8 mouse cellular contexts compared by ENCODE assay signal in the genomic region with DNA sequence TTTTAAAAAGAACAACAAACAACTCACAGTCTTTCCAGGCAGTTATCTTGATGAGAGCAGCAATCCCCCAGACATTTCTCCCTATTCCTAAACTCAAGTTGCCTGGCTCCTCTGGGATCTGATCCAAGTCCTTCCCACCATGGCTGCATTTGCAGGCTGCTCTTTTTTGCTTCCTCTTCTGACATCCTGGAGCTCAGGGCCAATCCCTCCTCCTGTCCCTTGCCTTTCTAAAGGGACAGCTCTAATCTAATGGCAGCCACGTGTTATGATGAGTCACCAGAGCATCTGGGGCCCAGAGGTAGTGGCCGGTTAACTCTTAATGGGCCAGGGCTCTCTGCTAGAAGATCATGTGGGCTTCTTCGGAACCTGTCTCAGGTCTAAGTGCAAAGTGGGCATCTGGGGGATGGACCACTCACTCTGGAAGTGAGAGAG. TPM values are rescaled to one million over a fixed set of nuclear protein-coding genes. Genes with fewer than 3 reads are reported as not detected.
DNase-seq lines count a peak whose midpoint lies in the region; ATAC-seq lines count a peak whose summit lies in the region.

No protein-coding gene starts in this region.

- DNase-seq in MEL-GATA-1-ER (ENCODE audit: extremely low read depth, low read depth), result peak; percentile 84
- DNase-seq in c-Kit-positive CD71-positive TER-119-positive erythroid progenitor cells, embryonic 14.5 days (ENCODE audit: low spot score), result peak; percentile 88
- peak; percentile 50 for DNase-seq in forebrain, embryonic 10.5 days (ENCODE audit: extremely low spot score, low spot score)
- DNase-seq in kidney, postnatal 10 days, result peak; percentile 82

- H3K9me3 ChIP-seq in forebrain, embryonic 10.5 days, result no peaks in the 10 kb centered on the region
- no peaks in the 10 kb centered on the region for H3K9me3 ChIP-seq in heart, embryonic 14.5 days (ENCODE audit: control insufficient read depth, low read length)
- no peaks in the 10 kb centered on the region for H3K9me3 ChIP-seq in liver, embryonic 16.5 days (replicated peaks; ENCODE audit: control insufficient read depth, low read length)
- H3K9me3 ChIP-seq in neural tube, embryonic 13.5 days, result no peaks in the 10 kb centered on the region

- H3K4me3 ChIP-seq in forebrain, embryonic 10.5 days, result peak overlapping the region; percentile 74
- peak overlapping the region; percentile 64 to 75 for H3K4me3 ChIP-seq in heart, embryonic 14.5 days (ENCODE audit: control insufficient read depth in 1 of 2, insufficient read depth in 1 of 2, low read depth in 1 of 2, low read length in 2 of 2)
- H3K4me3 ChIP-seq in liver, embryonic 16.5 days (ENCODE audit: low read depth, low read length), result peak overlapping the region; percentile 77
- H3K4me3 ChIP-seq in neural tube, embryonic 13.5 days, result peak overlapping the region; percentile 51

- H3K9ac ChIP-seq in heart, embryonic 14.5 days (ENCODE audit: low read length), result peak overlapping the region; percentile 84
- peak overlapping the region; percentile 88 for H3K9ac ChIP-seq in liver, embryonic 16.5 days (ENCODE audit: low read depth, low read length)
- no peak overlapping the region for H3K9ac ChIP-seq in neural tube, embryonic 13.5 days

- H3K27ac ChIP-seq in forebrain, embryonic 10.5 days, result peak overlapping the region; percentile 87
- peak overlapping the region; percentile 70 to 82 for H3K27ac ChIP-seq in heart, embryonic 14.5 days (replicated peaks in 1 of 2; ENCODE audit: control insufficient read depth in 1 of 2, insufficient read depth in 1 of 2, low read depth in 2 of 2, low read length in 2 of 2)
- H3K27ac ChIP-seq in liver, embryonic 16.5 days (ENCODE audit: low read length), result peak overlapping the region; percentile 97
- H3K27ac ChIP-seq in neural tube, embryonic 13.5 days (replicated peaks), result peak overlapping the region; percentile 46; the same call in 1 of the 2 replicates

- ATAC-seq in heart, embryonic 14.5 days (ENCODE audit: insufficient number of reproducible peaks, insufficient read depth, low FRiP score, low read depth), result peak; percentile 82
- ATAC-seq in liver, embryonic 16.5 days (ENCODE audit: low read depth), result peak; percentile 80
- ATAC-seq in neural tube, embryonic 13.5 days (ENCODE audit: low read depth), result peak; percentile 44
- ATAC-seq in activated CD4-positive, CD25-positive, alpha-beta regulatory T cell, adult 4 months, result no peak

- WGBS in forebrain, embryonic 10.5 days, result 11% methylated on average over 3 of the region's 3 CpGs
- 0% methylated on average over 3 of the region's 3 CpGs for WGBS in heart, embryonic 14.5 days
- WGBS in liver, embryonic 16.5 days (ENCODE audit: insufficient replicate concordance), result 0% methylated on average over 3 of the region's 3 CpGs
- WGBS in neural tube, embryonic 13.5 days, result 2% methylated on average over 3 of the region's 3 CpGs

- H3K27me3 ChIP-seq in forebrain, embryonic 10.5 days (ENCODE audit: poor library complexity, severe bottlenecking), result peaks cover 37% of the 10 kb centered on the region
- H3K27me3 ChIP-seq in heart, embryonic 14.5 days (ENCODE audit: control insufficient read depth, insufficient read depth, low read length), result no peaks in the 10 kb centered on the region
- no peaks in the 10 kb centered on the region for H3K27me3 ChIP-seq in liver, embryonic 16.5 days (ENCODE audit: control insufficient read depth, insufficient read depth, low read depth, low read length)
- H3K27me3 ChIP-seq in neural tube, embryonic 13.5 days, result peaks cover 7% of the 10 kb centered on the region

- peak overlapping the region; percentile 95 for H3K4me2 ChIP-seq in heart, embryonic 14.5 days (ENCODE audit: low read length)
- peak overlapping the region; percentile 93 for H3K4me2 ChIP-seq in liver, embryonic 16.5 days (ENCODE audit: low read depth, low read length)
- peak overlapping the region; percentile 75 for H3K4me2 ChIP-seq in neural tube, embryonic 13.5 days

- H3K4me1 ChIP-seq in forebrain, embryonic 10.5 days, result peaks cover 29% of the 10 kb centered on the region
- H3K4me1 ChIP-seq in heart, embryonic 14.5 days (ENCODE audit: control insufficient read depth in 2 of 2, insufficient read depth in 2 of 2, low read length in 2 of 2), result peaks cover 11 to 25% of the 10 kb centered on the region in 2 experiments
- H3K4me1 ChIP-seq in liver, embryonic 16.5 days (ENCODE audit: control insufficient read depth, low read depth, low read length), result peaks cover 41% of the 10 kb centered on the region
- H3K4me1 ChIP-seq in neural tube, embryonic 13.5 days (replicated peaks), result peaks cover 15% of the 10 kb centered on the region

- 0 out of 2 replicates have a peak, but pooled peaks cover 3% of the 10 kb centered on the region for H3K36me3 ChIP-seq in forebrain, embryonic 10.5 days (replicated peaks)
- H3K36me3 ChIP-seq in heart, embryonic 14.5 days (ENCODE audit: control insufficient read depth, insufficient read depth, low read length), result no peaks in the 10 kb centered on the region; the same call in 1 of the 2 replicates
- peaks cover 22% of the 10 kb centered on the region for H3K36me3 ChIP-seq in liver, embryonic 16.5 days (ENCODE audit: control insufficient read depth, insufficient read depth)
- no peaks in the 10 kb centered on the region for H3K36me3 ChIP-seq in neural tube, embryonic 13.5 days

RNA-seq across cellular contexts. Expression of gene Ttc39a, which starts 0.4 kb away (rescaled TPM):
- polyA plus RNA-seq in forebrain, embryonic 10.5 days (2016; fragmentation: Nextera tagmentation; extraction: Ambion mirVana), result 4.2 and 4.9 TPM in 2 replicates
- 7.7 and 8.2 TPM in 2 replicates for polyA plus RNA-seq in heart, embryonic 14.5 days (2014; fragmentation: Nextera tagmentation; extraction: Ambion mirVana)
- 10.4 and 11.8 TPM in 2 replicates for polyA plus RNA-seq in liver, embryonic 16.5 days (2015; fragmentation: Nextera tagmentation; extraction: Ambion mirVana)
- polyA plus RNA-seq in neural tube, embryonic 13.5 days (2015; fragmentation: Nextera tagmentation; extraction: Ambion mirVana), result 0.74 and 1.4 TPM in 2 replicates
- polyA plus RNA-seq in activated CD4-positive, CD25-positive, alpha-beta regulatory T cell, adult 4 months (2017; shearing (Covaris generic)), result not detected

Comparison
In these comparisons a context has a peak if more than half of its experiments do, and no peak if none do; other contexts are left out.
1. H3K27ac ChIP-seq: peak in every context shown above with its lines; median percentile 97 in liver, embryonic 16.5 days; 87 in forebrain, embryonic 10.5 days; 76 in heart, embryonic 14.5 days; 46 in neural tube, embryonic 13.5 days.